Mouse (Mus musculus): ENCODE measurements at regions not wholly inside any gene's neighbourhood (a gene's known extent, or its start where the extent isn't known, plus 50 kb on each side); places are given as distances from the start of the nearest gene placed in this dataset.

- DNase-seq: no peak
Measured at GRCm38 (mm10) chr3:144078198-144078935, 126.7 kb downstream of the Lmo4 start.

GRCm38 (mm10) chr3:144069979-144070540 is 135.0 kb downstream of the Lmo4 start:
- no peak for DNase-seq

GRCm38 (mm10) chr3:144067016-144067415 is 138.0 kb downstream of the Lmo4 start:
- no peak for DNase-seq

- DNase-seq: no peak
Measured at GRCm38 (mm10) chr3:144058106-144058505, 146.9 kb downstream of the Lmo4 start.

GRCm38 (mm10) chr3:144050341-144050740 is 154.7 kb downstream of the Lmo4 start:
- DNase-seq: no peak

- no peak for DNase-seq
Measured at GRCm38 (mm10) chr3:144049270-144049669, 155.8 kb downstream of the Lmo4 start.

GRCm38 (mm10) chr3:144044366-144044765 is 160.7 kb downstream of the Lmo4 start:
- DNase-seq: no peak

- DNase-seq: no peak
Measured at GRCm38 (mm10) chr3:144041788-144042187, 163.2 kb downstream of the Lmo4 start.

- DNase-seq: no peak
Measured at GRCm38 (mm10) chr3:144039498-144039897, 165.5 kb downstream of the Lmo4 start.

- no peak for DNase-seq
Measured at GRCm38 (mm10) chr3:144029611-144030010, 175.4 kb downstream of the Lmo4 start.

GRCm38 (mm10) chr3:144029121-144029520 is 175.9 kb downstream of the Lmo4 start:
- no peak for DNase-seq

GRCm38 (mm10) chr3:144027134-144027980 is 177.7 kb downstream of the Lmo4 start:
- DNase-seq: no peak

GRCm38 (mm10) chr3:144025451-144026125 is 179.4 kb downstream of the Lmo4 start:
- no peak for DNase-seq

GRCm38 (mm10) chr3:144024216-144024615 is 180.8 kb downstream of the Lmo4 start:
- no peak for DNase-seq

GRCm38 (mm10) chr3:144023058-144023457 is 182.0 kb downstream of the Lmo4 start:
- no peak for DNase-seq

- DNase-seq: no peak
Measured at GRCm38 (mm10) chr3:144021969-144022368, 183.1 kb downstream of the Lmo4 start.

- DNase-seq: no peak
Measured at GRCm38 (mm10) chr3:144020189-144020940, 184.7 kb downstream of the Lmo4 start.

- no peak for DNase-seq
Measured at GRCm38 (mm10) chr3:144019293-144019692, 185.7 kb downstream of the Lmo4 start.

GRCm38 (mm10) chr3:144018559-144018958 is 186.5 kb downstream of the Lmo4 start:
- DNase-seq: no peak

GRCm38 (mm10) chr3:144015236-144015635 is 189.8 kb downstream of the Lmo4 start:
- DNase-seq: no peak

GRCm38 (mm10) chr3:144013481-144014125 is 191.4 kb downstream of the Lmo4 start:
- no peak for DNase-seq

Measured in adrenal gland, postnatal 10 days (tissue).